Mouse (Mus musculus) effector memory CD4-positive, alpha-beta T cell, adult 5 months (primary cell): ENCODE data around the gene Trrap. TPM values are rescaled to one million over a fixed set of nuclear protein-coding genes. Genes with fewer than 3 reads are reported as not detected.

Experiments
- polyA plus RNA-seq: library from polyadenylated mRNA; unstranded; fragments of 100-300 nt; shearing (Covaris generic); gene quantifications from one replicate; pipeline ENCODE4 v1.2.1, GENCODE M21; 2017

Trrap gene
- polyA plus RNA-seq = 29.0 TPM

GRCm38 (mm10) chr5:144767106-144767798, at the start of gene Trrap:
Gene Trrap (plus strand): TSS chr5:144767732.

GRCm38 (mm10) chr5:144761161-144761868, 6.2 kb upstream of the Trrap start, which contains the start of gene Tmem130:
Gene Tmem130 (minus strand): TSS chr5:144761818.

Other genes starting within 250 kb of the Trrap start
- not detected for gene Nptx2, start 221.8 kb upstream of the Trrap start, polyA plus RNA-seq
- gene Tmem130, start 5.9 kb upstream of the Trrap start, polyA plus RNA-seq = not detected
- gene Smurf1, start 198.1 kb downstream of the Trrap start, polyA plus RNA-seq = 37.6 TPM